Mouse (Mus musculus) C2C12 (cell line): ENCODE data around the gene Spata19. TPM values are rescaled to one million over a fixed set of nuclear protein-coding genes. Genes with fewer than 3 reads are reported as not detected.

ENCODE experiments used
- H3K27me3 ChIP-seq: one replicate; pipeline ENCODE4 v1.6.1; 2011; ENCODE audit not compliant: control insufficient read depth, insufficient read depth, insufficient read length
- H3K36me3 ChIP-seq: one replicate; pipeline ENCODE4 v1.6.1; 2011; ENCODE audit not compliant: control insufficient read depth, insufficient read depth
- H3K4me3 ChIP-seq: one replicate; pipeline ENCODE4 v1.5.1; 2011; ENCODE audit warnings: mild to moderate bottlenecking, control low read depth; ENCODE audit not compliant: poor library complexity, insufficient read depth, severe bottlenecking
- H3K79me2 ChIP-seq: one replicate; pipeline ENCODE4 v1.6.1; 2011; ENCODE audit not compliant: control insufficient read depth, insufficient read depth
- H3K79me3 ChIP-seq: one replicate; pipeline ENCODE4 v1.6.1; 2011; ENCODE audit warnings: low read depth, control low read depth
- H3ac ChIP-seq: one replicate; pipeline ENCODE3; 2011; ENCODE audit warnings: low read depth; ENCODE audit not compliant: control insufficient read depth, insufficient read length
- CEBPB ChIP-seq: IDR thresholded peaks from one replicate; pipeline ENCODE4 v1.6.1; 2011; ENCODE audit warnings: low read depth, mild to moderate bottlenecking, control low read depth, moderate library complexity
- CTCF ChIP-seq: IDR thresholded peaks from one replicate; pipeline ENCODE4 v1.5.1; 2011; ENCODE audit not compliant: control insufficient read depth, insufficient read depth, insufficient read length
- FOSL1 ChIP-seq: IDR thresholded peaks from one replicate; pipeline ENCODE4 v1.8.0; 2011; ENCODE audit warnings: mild to moderate bottlenecking, low read length; ENCODE audit not compliant: poor library complexity, insufficient read depth, severe bottlenecking
- MAX ChIP-seq: IDR thresholded peaks from one replicate; pipeline ENCODE4 v1.6.1; 2011; ENCODE audit warnings: mild to moderate bottlenecking, control low read depth
- MYOD1 ChIP-seq: IDR thresholded peaks from one replicate; pipeline ENCODE4 v1.6.1; 2011; ENCODE audit warnings: low read depth; ENCODE audit not compliant: control insufficient read depth, insufficient read length
- MYOG ChIP-seq: IDR thresholded peaks from one replicate; pipeline ENCODE4 v1.6.1; 2011; ENCODE audit not compliant: control insufficient read depth, insufficient read length; ENCODE audit errors: extremely low read depth
- USF1 ChIP-seq: IDR thresholded peaks from one replicate; pipeline ENCODE4 v1.6.1; 2011; ENCODE audit warnings: low read depth, mild to moderate bottlenecking, control low read depth, moderate library complexity
- long read RNA-seq, 2 experiments: library from polyadenylated mRNA; unstranded; transcript quantifications; one replicate each; pipeline ENCODE4 v2.0.0; 2019 to 2020
- polyA plus RNA-seq: library from polyadenylated mRNA; unstranded; fragments of >200 nt; fragmentation: generic; extraction: Trizol; gene quantifications from one replicate; pipeline ENCODE4 v1.2.1, GENCODE M21; 2012; ENCODE audit warnings: missing spikeins

Gene Spata19
- not detected for polyA plus RNA-seq
- long read RNA-seq, experiment 1 = 0 reads
- long read RNA-seq, experiment 2 = 0 reads

GRCm38 (mm10) chr9:27396500-27396899 lies at the start of gene Spata19:
TSS of gene Spata19 (plus strand) at chr9:27396800.
- no peaks in the 10 kb centered on the region for H3K79me3 ChIP-seq
- no peak within 1 kb of the TSS for H3K4me3 ChIP-seq
- H3K79me2 ChIP-seq = no peaks in the 10 kb centered on the region
- no peaks in the 10 kb centered on the region for H3K27me3 ChIP-seq
- no peak within 1 kb of the TSS for H3ac ChIP-seq
- H3K36me3 ChIP-seq = no peaks in the 10 kb centered on the region
- no peak for TF ChIP-seq CEBPB
- no peak for TF ChIP-seq MAX
- TF ChIP-seq MYOG = no peak
- no peak for TF ChIP-seq FOSL1
- no peak for TF ChIP-seq CTCF

- Histone ChIP-seq H3K79me3 (no peaks in the 10 kb centered on the region), H3ac (no peak overlapping the region), H3K36me3 (no peaks in the 10 kb centered on the region), H3K79me2 (no peaks in the 10 kb centered on the region), H3K4me3 (no peak overlapping the region), H3K27me3 (no peaks in the 10 kb centered on the region)
- TF ChIP-seq USF1 (no peak), MYOD1 (no peak), MYOG (no peak), FOSL1 (no peak), CTCF (no peak), CEBPB (no peak), MAX (no peak)
These were observed 43.5 kb upstream of the Spata19 start for GRCm38 (mm10) chr9:27353082-27353481.

- H3K36me3 ChIP-seq = no peaks in the 10 kb centered on the region
- H3ac ChIP-seq = no peak overlapping the region
- H3K79me2 ChIP-seq = no peaks in the 10 kb centered on the region
- H3K79me3 ChIP-seq = no peaks in the 10 kb centered on the region
- TF ChIP-seq USF1 (no peak), FOSL1 (no peak), MYOG (no peak), MAX (no peak), MYOD1 (no peak), CTCF (no peak), CEBPB (no peak)
- H3K27me3 ChIP-seq = no peaks in the 10 kb centered on the region
- no peak overlapping the region for H3K4me3 ChIP-seq
These were observed 38.7 kb upstream of the Spata19 start for GRCm38 (mm10) chr9:27357893-27358292.

- TF ChIP-seq MYOD1 (no peak), MAX (no peak), USF1 (no peak), MYOG (no peak), CEBPB (no peak), CTCF (no peak), FOSL1 (no peak)
- Histone ChIP-seq H3K4me3 (no peak overlapping the region), H3K36me3 (no peaks in the 10 kb centered on the region), H3K79me2 (no peaks in the 10 kb centered on the region), H3ac (no peak overlapping the region), H3K27me3 (no peaks in the 10 kb centered on the region), H3K79me3 (no peaks in the 10 kb centered on the region)
These were observed 29.4 kb upstream of the Spata19 start for GRCm38 (mm10) chr9:27367231-27367630.

- no peaks in the 10 kb centered on the region for H3K36me3 ChIP-seq
- no peak for TF ChIP-seq FOSL1
- no peak for TF ChIP-seq MAX
- no peak for TF ChIP-seq USF1
- no peak for TF ChIP-seq MYOG
- no peak for TF ChIP-seq CEBPB
- TF ChIP-seq CTCF = no peak
- TF ChIP-seq MYOD1 = no peak
- H3K27me3 ChIP-seq = no peaks in the 10 kb centered on the region
These were observed 27.5 kb upstream of the Spata19 start for GRCm38 (mm10) chr9:27369108-27369507.

GRCm38 (mm10) chr9:27375746-27376145 lies 20.9 kb upstream of the Spata19 start:
- no peaks in the 10 kb centered on the region for H3K79me2 ChIP-seq
- H3K27me3 ChIP-seq = no peaks in the 10 kb centered on the region
- H3K36me3 ChIP-seq = no peaks in the 10 kb centered on the region
- H3K4me3 ChIP-seq = no peak overlapping the region
- no peak overlapping the region for H3ac ChIP-seq
- TF ChIP-seq USF1 = no peak
- TF ChIP-seq MYOD1 = no peak
- no peak for TF ChIP-seq MAX
- TF ChIP-seq CTCF = no peak
- no peak for TF ChIP-seq FOSL1
- no peak for TF ChIP-seq MYOG
- TF ChIP-seq CEBPB = no peak
- H3K79me3 ChIP-seq = no peaks in the 10 kb centered on the region

More at GRCm38 (mm10) chr9:27369108-27369507, 27.5 kb upstream of the Spata19 start:
- Histone ChIP-seq H3ac (no peak overlapping the region), H3K79me2 (no peaks in the 10 kb centered on the region), H3K79me3 (no peaks in the 10 kb centered on the region), H3K4me3 (no peak overlapping the region)

- Histone ChIP-seq H3K27me3 (no peaks in the 10 kb centered on the region), H3K36me3 (no peaks in the 10 kb centered on the region), H3K79me3 (no peaks in the 10 kb centered on the region), H3K79me2 (no peaks in the 10 kb centered on the region), H3ac (no peak overlapping the region), H3K4me3 (no peak overlapping the region)
- TF ChIP-seq CEBPB (no peak), MAX (no peak), MYOG (no peak), CTCF (no peak), FOSL1 (no peak), USF1 (no peak), MYOD1 (no peak)
These were observed 9.6 kb upstream of the Spata19 start for GRCm38 (mm10) chr9:27386951-27387350.
